Mouse (Mus musculus): ENCODE data around the gene Gpr155.
A peak's percentile ranks its signal among the peaks of the same experiment; 100 is the strongest.

The Gpr155 gene

DNA sequence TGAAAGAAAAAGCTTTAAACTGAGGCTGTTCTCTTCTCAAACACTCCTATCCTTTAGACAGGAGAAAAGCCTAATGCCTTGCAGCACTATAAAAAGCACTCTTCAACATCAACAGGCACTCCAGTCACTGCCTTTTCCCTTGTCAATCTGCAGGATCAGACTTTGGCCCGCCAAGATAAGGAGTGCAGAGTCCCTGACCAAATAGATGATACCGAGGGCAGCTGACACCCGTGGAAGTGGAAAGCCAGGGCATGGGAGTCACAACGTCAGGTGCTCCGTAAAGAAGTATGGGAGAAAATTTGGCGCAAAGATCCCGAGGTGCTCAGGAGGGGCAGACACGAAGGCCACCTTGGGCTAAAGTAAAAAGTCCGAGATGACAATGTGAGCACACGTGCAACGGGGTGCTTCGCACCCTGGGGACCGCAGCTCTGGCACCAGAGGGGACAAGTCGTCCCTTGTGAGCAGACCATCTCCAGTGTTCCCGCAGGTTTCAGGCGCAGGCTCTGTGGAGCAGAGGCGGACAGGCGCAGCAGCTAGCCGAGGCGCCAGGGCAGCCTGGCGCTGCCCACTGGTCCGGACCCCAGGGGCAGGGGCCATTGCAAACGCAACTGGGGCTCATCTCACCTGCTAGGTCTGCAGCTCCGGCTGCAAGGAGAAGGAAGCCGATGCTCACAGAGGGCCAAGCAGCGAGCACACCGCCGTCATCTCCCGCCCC is 574 bp downstream of the Gpr155 start:
- no peak for DNase-seq

DNA sequence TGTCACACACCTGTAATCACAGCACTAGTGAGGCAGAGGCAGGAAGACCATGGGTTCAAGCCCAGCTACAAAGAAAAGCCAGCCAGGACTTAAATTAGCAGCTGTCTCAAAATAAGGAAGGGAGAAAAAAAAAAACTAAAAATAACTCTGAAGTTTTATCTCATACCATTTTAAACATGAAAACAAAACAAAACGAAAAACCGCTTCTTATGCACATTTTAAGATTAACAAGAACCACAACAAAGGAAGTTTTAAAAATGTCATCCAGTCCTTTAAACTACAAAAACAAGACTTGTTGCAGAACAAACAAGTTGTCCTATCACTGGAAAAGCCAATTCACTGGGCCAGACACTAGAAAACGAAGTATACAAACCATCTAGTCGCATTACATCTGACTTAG is 1.2 kb downstream of the Gpr155 start:
- DNase-seq, result no peak

DNA sequence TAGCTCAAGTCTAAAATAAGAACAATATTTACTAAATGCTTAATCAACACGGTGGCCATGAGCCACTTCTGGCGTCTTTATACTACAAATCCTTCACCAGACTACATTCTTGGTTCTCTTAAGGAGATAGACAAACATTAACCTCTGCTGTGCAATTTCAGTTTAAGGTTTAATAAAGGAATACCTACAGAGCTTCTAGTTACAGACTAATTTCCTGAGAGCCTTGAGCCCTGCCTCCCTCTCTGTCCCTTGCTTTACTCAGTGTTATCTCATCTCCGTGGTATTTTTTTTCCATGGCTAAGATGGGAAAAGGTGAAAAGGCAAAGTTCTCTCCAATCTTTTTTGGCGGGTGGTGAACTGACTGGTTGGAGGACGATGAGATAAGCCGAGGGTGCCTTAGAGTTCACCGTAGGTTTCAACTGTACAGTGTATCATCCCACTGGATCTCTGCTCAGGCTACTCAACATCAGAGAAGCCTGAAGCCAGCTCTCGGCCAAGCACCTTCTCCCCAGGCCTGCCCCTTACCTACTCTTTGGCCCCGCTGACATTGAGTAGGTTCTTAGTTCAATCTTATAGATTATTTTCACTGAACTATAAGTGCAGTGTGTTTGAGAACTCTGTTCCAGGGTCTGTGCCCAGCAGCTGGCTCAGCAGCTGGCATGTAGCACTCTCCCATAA is 5.9 kb downstream of the Gpr155 start:
- no peak for DNase-seq

DNA sequence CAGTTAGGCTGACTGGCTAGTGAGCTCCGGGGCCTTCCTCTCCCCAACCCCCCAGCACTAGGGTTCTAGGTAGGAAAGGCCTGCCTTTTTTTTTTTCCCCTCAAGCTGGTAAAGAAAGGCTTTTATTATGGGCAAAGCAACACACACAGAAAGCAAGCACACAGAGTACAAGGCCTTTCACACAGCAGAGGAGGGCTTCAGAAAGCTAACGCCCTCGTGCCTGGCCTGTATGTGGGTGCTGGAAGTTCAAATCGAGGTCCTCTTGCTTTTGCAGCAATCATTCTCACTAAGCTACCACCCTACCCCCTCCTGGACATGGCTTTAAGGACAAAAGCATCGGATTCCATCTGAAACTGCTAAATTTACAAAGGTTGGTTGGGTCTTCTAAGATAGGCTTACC is 6.7 kb downstream of the Gpr155 start:
- no peak for DNase-seq

DNA sequence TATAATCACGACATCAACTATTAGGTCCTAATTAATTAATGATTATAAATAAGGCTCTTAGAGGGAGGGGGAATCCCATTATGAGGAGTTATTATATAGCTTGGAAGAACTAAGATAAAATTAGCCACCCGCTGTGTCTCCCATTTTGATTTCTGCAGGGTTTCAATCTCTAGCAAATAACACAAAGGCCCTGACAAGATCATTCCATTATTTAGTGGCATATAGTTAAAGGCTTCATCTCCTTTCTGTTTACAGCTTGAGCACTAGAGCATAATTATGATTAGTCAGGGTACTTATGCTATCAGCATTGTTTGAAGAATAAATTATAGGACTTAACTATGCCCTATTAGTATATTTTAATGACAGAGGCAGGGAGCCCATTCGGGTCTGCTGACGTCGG is 8.0 kb downstream of the Gpr155 start:
- DNase-seq, result no peak

DNA sequence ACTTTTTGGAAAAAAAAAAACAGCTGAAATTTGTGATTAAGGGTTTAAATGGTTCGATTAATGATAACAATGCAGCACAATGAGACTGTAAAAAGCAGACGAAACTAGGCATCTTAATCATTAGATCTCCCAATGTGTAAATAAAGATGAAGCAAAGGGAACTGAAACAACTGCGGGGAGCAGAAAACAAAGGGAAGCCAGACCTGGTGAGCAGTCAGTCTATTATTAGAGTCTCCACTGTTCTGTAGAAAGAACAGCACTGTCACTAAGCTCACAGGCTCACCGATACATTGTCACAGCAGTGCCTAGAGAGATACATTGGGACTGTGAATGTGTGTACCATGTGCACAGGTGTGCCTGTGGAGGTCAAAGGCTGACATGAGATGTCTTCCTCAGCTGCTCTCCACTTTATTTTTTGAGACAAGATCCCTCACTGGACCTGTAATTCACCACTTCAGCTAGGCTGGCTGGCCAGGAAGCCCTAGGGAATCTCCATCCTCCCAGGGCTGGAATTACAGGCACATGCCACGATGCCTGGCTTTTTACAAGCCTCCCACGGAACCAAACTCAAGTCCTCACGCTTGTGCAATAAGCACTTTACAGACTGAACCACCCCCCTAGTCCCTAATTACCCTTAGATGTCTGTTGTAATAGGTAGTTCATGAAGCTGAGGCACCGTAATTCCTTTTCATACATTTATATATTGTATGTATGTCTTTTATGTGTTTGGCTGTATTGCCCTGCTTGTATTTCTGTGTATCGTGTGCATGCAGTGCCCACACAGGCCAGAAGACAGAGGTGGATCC is 14.6 kb downstream of the Gpr155 start:
- peak; percentile 15 to 39 for DNase-seq

DNA sequence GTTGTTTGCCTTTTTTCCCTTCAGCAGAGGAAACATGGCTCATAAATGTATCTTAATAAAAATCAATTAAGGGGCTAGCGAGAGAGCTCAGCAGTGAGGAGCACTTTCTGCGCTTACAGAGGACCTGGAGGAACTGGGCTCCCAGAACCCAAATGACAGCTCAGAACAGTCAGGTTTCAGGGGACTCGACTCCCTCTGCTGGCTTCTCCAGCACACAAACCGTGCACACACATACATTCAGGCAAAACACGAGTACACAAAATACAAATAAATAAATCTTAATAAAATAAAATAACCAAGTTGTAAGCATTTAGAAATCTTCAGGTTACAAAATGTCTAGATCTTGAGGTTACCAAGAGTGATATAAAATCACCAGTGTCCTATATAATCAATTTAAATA is 22.9 kb downstream of the Gpr155 start:
- no peak for DNase-seq

DNA sequence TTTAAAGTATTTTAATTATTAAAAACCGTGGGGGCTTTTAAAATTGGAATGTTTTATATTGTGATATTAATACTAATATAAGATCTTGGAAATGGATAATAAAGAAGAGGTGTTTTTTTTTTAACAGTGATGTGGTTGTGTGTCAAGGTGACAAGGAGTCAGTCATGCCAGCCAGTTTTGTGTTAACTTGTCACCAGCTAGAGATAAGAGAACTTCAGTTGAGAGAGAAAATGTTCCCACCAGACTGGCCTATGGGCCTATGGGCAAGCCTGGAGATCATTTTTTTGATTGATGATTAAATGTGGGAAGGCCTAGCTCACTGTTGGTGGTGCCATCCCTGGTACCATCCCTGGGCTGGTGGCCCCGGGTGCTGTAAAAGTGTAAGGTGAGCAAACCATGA is 25.8 kb downstream of the Gpr155 start:
- no peak for DNase-seq

DNA sequence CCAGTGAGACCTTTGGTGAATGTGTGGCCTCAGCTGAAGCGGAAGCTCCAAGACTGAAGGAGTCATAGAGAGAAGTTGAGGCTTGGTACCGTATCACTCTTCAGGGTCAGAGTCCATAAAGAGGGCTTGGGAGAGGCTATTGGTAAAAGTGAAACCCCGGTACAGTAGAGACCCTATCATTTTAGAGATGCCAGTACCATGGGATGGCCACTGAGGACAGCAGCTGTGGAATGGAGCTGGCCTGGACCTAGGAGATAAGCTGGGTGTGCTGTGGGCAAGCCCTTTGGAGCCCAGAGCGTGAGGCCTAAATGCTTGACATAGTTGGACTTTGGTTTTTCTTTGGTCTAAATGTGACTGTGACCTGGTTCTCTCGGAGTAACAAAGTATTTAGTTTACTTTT is 26.4 kb downstream of the Gpr155 start:
- no peak for DNase-seq

DNA sequence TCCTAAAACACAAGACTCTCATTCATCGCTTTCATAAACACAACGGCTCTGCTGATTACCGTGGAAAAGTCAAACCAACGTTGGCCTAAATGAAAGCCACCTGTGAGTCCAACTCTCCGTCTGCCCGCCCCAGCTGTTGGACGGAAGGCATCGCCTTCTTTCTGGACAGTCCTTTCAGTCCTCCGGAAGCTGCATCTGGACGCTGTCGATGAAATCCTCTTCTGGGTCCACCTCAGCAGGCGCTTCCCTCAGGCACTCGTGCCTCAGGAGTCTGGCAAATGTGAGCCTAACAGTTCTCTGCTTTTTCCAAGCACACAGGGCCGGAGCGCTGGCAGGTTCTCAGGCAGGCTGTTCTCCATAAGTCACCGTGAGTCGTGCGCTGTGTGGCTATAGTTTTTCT is 29.4 kb downstream of the Gpr155 start:
- no peak for DNase-seq

DNA sequence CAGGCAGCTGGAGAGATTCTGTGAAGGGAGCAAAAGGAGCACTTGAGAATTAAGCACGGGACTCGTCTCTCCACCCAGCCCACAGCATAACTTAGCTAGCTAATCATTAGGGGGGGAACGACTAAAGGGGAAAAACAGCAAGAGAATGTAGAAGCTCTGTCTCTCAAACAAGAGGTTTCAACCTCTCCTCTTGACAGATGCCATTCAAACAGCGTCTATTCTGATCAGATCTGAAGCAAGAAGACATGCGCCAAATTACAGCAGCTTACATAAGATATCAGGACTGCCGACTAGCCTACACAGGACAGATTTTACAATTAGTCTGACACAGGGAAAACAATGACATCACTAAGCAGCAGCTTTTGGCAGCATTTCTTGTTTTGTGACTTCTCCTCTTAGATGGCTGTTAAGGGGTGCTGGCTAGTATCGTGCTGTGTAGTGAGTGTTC is 34.4 kb downstream of the Gpr155 start:
- DNase-seq, result peak; percentile 16 to 46

DNA sequence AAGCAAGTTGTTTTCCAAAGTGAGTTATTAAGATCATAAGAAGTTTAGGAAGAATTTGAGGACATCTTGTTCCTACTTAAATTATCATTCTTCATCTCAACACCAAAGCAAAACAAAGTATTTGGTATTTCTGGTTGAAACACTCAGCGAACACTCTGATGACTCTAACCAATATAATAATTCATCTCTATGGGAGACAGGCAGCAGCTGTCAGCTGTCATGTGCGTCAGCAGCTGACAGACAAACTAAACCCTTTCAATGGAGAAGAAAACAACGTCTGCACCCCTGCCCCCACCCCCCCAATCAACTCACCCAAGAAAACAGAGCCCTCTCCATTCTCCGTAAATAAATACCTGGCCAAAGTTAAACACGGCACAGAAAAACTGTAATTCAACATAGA is 34.9 kb downstream of the Gpr155 start:
- DNase-seq, result peak; percentile 15 to 33

DNA sequence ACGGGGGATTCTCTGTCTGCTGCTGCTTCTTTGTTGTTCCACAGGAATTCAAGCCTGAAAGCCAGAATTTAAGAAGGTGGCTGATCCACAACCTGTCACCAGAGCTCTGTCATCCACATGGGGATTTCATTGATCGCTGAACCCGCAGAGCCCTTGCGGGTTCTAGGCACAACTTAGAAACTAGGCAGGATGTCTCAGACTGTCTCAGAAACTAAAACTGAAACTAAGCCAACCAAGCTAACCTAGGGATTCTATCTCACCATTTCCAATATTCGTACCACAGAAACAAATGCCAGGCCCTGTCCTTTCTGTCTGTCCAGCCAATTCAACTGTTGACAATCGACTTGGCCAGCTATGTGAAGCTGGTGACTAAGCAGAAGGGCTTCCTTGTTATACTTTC is 38.2 kb downstream of the Gpr155 start:
- DNase-seq, result no peak

DNA sequence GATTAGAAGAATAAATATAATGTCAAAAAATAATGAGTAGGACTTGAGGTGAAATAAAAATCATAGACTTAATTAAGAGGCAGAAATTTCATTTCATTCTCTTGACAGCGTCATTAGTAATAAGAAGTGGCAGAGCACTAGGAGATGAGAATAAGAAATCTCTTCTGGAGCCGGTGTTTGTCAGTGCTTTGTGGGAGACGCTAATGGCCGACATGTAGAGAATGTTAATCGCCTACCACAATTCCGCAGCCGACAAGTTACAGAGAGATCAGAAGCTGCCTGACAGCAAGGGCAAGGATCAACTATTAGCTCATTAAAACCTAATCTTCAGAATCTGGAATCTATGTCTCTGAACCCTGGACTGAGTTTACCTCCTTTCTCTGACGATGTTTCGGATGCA is 38.6 kb downstream of the Gpr155 start:
- DNase-seq, result no peak

DNA sequence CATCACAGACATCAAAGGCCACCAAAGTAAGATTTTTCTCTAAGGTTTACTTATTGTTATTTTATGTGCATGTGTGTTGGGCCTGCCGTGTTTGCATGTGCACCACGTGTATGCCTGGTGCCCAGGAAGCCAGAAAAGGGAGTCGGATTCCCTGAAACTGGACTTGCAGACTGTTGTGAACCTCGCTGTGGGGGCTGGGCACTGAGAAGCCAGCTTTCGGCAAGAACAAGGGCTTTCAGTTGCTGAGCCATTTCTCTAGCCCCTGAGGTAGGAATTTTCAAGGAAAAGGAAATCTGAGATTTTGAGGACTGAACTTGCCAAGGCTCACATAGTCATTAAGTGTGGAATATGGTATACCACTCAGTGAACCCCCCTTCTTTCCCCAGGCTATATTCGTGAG is 39.2 kb downstream of the Gpr155 start:
- DNase-seq, result no peak

DNA sequence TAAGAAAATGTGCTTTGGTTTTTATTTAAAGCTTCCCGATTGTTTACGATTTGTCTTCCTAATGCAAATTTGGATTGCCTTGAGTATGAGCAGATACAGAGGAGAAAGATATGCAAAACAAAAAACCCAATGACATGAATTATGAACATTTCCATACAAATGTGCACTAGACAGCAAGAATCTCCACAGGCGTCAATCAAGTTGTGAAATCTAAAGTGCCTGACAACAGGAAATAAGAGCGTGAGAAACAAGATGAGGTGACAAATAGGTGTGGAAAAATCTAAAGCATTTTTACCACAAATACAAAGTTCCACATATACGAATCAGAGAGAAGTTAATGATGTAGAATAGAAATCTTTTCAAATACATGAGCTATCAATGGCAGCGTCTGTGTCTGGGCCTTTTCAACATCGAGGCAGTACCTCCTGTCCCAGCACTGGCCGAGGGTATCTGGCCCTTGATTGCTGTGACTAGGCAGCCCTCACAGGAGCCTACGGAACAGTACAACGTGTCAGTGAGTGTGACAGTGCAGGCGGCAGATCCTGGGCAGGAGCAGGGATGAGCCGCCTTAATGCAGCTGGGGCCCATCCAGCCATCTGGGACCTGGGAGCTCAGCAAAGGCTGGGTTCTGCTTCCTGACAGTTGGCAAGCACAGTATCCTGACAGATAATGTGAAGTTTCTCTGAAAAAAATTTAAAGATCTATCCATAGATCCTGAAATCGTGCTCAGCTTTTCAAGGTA is 39.9 kb downstream of the Gpr155 start:
- DNase-seq, result no peak

DNA sequence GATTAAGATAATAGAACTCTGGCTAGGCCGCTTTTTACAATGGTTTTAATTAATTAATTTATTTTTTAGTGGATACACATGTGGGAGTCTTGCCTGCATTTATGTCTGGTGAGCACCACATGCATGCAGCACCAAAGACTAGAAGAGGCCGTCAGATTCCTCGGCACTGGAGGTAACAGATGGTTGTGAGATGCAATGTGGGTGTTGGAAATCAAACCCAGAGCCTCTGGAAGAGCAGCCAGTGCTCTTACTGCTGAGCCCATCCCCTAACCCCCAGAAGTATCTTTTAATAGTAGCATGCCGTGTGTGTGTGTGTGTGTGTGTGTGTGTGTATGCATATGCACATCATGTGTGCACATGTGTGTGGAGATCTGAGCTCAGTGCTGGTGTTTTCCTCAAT is 41.2 kb downstream of the Gpr155 start:
- DNase-seq, result no peak

DNA sequence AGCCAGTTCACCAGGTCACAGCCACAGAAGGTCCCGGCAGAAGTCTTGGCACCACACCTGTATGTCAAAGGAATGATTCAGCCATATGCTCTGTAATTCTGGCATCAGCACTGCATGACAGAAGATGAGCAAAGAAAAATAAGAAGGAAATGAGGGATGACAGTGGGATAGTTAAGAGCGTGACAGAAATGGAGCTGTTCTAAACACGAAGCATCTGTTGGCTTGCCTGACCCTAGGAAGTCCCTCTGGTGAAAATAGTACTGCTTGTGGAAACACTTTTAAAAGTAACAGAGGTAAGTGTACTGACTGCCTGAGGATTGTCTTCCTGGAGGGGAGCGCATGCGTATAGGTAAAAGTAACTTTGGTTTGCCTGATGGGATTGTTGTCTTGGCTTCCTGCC is 42.7 kb downstream of the Gpr155 start:
- DNase-seq, result no peak

DNA sequence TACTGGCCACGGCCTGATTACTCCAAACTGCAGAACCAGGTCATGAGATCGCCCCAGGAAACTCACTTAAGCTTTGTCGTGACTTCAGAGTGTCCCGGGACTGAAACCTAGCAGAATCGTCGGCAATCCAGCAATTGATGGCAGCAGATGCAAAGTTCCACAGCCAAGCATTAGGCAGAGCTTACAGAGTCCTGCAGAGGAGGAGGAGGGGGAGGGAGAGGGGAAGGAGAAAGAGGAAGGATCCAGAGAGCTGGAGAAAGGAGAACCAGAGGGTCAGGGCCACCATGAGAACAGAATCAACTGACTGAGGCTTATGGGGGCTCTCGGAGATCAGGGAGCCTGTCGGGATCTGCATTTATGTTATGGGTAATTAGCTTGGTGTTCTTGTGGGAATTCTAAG is 48.0 kb downstream of the Gpr155 start:
- DNase-seq, result no peak

DNA sequence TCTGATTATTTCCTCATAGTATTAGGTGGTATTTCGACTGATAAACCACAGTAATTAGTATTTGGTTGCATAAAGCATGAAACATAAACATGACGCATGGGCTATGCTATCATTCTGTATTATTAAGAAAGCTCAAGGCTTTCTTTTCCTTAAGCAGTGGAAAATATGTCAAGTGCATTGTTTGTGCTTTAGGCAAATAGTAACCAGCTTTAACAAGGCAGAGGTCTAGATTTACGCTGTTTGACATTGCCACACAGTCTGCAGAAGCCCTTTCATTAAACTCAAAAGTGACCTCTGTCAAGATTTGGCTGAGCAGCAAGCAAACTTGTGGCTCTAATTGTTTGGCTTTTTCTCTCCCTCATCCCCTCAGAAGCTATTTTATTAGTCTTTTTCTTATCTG is 50.4 kb downstream of the Gpr155 start:
- peak in 1 of 2 experiments; percentile 33 for DNase-seq

DNA sequence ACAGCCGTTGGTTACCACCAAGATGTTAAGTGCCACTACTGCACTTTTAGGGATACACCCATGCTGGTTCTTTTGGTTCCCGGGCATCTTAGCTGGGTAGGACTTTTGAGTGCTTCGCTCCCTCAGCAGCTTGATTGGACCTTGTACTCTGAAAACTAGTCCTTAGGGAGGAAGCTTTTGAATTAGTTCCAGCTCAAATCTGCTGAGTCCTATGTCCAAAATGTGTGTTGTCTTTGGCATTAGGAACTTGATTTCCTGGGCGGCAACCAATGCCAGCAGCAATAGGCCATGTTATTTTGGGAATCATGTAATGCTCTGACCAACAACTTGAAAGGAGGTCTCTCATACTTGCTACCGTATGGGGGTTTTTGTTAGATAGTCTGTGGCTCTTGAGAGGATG is 60.5 kb downstream of the Gpr155 start:
- no peak for DNase-seq

DNA sequence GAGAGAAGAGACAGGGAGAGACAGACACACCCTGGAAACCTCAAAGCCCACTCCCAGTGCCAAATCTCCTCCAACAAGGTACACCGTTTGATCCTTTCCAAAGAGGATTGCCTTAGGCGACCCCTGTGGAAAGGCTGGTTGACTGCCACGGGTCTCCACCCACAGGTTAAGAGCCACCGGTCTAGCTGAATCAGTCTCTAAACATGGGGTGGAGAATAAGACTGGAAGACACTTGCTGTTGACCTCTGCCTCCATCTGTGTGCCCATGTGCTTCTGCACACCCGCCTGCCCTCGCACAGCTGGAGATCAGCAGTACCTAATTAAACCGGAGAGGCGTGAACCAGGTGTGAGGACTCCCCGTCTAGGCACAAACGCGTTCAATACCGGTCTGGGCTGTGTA is 63.4 kb downstream of the Gpr155 start:
- no peak for DNase-seq

DNA sequence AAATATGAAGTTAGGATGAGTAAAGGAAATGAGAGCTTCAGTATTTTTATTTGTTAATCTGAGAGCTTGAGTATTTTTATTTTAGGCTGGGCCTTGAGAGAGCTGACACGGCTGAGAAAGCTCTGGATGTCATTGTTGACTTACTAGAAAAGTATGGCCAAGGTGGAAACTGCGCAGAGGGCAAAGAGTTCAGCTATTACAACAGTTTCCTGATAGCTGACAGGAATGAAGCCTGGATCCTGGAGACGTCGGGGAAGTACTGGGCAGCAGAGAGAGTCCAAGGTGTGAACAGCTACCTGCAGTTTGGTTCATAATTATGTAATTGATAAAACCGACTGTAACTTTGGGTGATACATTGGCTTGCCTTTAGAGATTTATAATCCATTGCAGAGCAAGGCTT is 67.2 kb downstream of the Gpr155 start:
- DNase-seq, result no peak

Measured in lung, adult 18-20 months (tissue).